Mouse (Mus musculus) forebrain, embryonic 16.5 days (tissue): ENCODE measurements around the gene Slc7a8. TPM values are rescaled to one million over a fixed set of nuclear protein-coding genes. Genes with fewer than 3 reads are reported as not detected.
"Not testable (repeated sequence)": the region's sequence is repeated elsewhere in the genome, so short reads cannot be mapped to it uniquely, and the experiment has no call there.

ENCODE experiments used
- ATAC-seq: fragments of 200-750 bp; cut with Nextera tagmentation; 2 replicates; pipeline ENCODE4 v1.8.0; 2017; ENCODE audit warnings: mild to moderate bottlenecking, moderate library complexity
- H3K27ac ChIP-seq: fragments of 300-500 bp; sonication (generic); 2 replicates; pipeline ENCODE4 v1.5.1; 2014; ENCODE audit warnings: low read length, control low read depth
- H3K27me3 ChIP-seq: fragments of 300-500 bp; sonication (generic); replicated peaks from 2 replicates; pipeline ENCODE4 v1.6.1; 2014; ENCODE audit warnings: low read length; ENCODE audit not compliant: control insufficient read depth, insufficient read depth
- H3K36me3 ChIP-seq: fragments of 300-500 bp; sonication (generic); 2 replicates; pipeline ENCODE4 v1.6.1; 2014; ENCODE audit not compliant: control insufficient read depth, insufficient read depth
- H3K4me1 ChIP-seq: fragments of 300-500 bp; sonication (generic); replicated peaks from 2 replicates; pipeline ENCODE4 v1.6.1; 2014; ENCODE audit warnings: low read length; ENCODE audit not compliant: control insufficient read depth, insufficient read depth
- H3K4me2 ChIP-seq: fragments of 300-500 bp; sonication (generic); 2 replicates; pipeline ENCODE4 v1.6.1; 2014; ENCODE audit warnings: mild to moderate bottlenecking, low read length, control low read depth
- H3K4me3 ChIP-seq: fragments of 300-500 bp; sonication (generic); replicated peaks from 2 replicates; pipeline ENCODE4 v1.5.1; 2014; ENCODE audit warnings: mild to moderate bottlenecking, low read length, control low read depth
- H3K9ac ChIP-seq: fragments of 300-500 bp; sonication (generic); replicated peaks from 2 replicates; pipeline ENCODE4 v1.6.1; 2014; ENCODE audit warnings: low read depth, low read length, control low read depth
- H3K9me3 ChIP-seq: fragments of 300-500 bp; sonication (generic); 2 replicates; pipeline ENCODE4 v1.6.1; 2016; ENCODE audit warnings: low read length; ENCODE audit not compliant: control insufficient read depth
- WGBS: fragments of 180-500 bp; shearing (Covaris S2); extraction: QIAGEN DNeasy Blood & Tissue Kit; methylation state at CpG from one replicate; pipeline ENCODE4 v1.1.7; 2014; 5-methylcytosine and 5-hydroxymethylcytosine counted together
- polyA plus RNA-seq: library from polyadenylated mRNA; unstranded; fragments of >200 nt; fragmentation: Nextera tagmentation; extraction: Ambion mirVana; gene quantifications from 2 replicates; pipeline ENCODE4 v1.2.1, GENCODE M21; 2015

Slc7a8 gene
- polyA plus RNA-seq, 1 experiment from 2014 or later = 8.7 TPM

DNA sequence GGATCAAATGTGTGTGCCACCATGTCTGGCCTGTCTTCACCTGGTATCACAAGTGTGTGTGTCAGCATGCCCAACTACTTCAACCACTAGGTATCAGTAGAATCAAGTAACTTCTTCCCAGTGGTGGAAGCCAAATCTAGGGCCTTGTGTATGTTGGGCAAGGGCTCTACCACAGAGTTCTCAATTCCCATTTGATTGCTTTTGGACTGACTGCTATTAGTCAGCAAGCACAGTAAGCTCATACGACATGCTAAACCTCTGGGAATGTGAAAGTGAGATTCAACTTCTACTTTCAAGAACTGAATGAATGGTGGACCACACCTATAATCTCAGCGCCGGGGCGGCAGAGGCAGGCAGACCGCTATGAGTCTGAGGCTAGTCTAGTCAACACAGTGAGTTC lies 11.4 kb downstream of the Slc7a8 start:
- no peak overlapping the region for H3K4me2 ChIP-seq
- no peaks in the 10 kb centered on the region for H3K27me3 ChIP-seq
- H3K27ac ChIP-seq = no peak overlapping the region
- ATAC-seq = no peak
- H3K4me3 ChIP-seq = no peak overlapping the region
- H3K9ac ChIP-seq = no peak overlapping the region
- 98% methylated on average over 5 of the region's 5 CpGs for WGBS
- 0 out of 2 replicates have a peak, but pooled peaks cover 3% of the 10 kb centered on the region for H3K4me1 ChIP-seq
- no peaks in the 10 kb centered on the region for H3K36me3 ChIP-seq
- H3K9me3 ChIP-seq = no peaks in the 10 kb centered on the region

DNA sequence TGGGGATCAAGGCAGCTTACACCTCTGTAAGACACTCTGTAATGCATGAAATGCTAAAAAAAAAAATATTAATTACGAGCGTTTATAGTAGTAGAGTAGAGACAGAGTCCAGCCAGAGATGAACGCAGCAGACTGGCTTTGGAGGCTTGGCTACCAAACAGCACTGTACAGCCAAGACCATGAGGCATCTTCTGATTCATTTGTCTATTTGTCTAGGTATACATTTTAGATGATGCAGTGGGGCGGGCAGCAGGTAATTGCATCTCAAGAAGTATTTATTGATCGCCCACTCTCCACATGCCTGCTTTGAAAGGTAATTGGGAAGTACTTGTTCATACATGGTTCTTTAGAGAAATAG lies 12.7 kb downstream of the Slc7a8 start:
- H3K36me3 ChIP-seq = no peaks in the 10 kb centered on the region
- ATAC-seq = no peak
- 0 out of 2 replicates have a peak, but pooled peaks cover 3% of the 10 kb centered on the region for H3K4me1 ChIP-seq
- no peak overlapping the region for H3K4me2 ChIP-seq
- whole genome bisulfite sequencing = 95% methylated on average over 5 of the region's 5 CpGs
- no peaks in the 10 kb centered on the region for H3K9me3 ChIP-seq
- no peak overlapping the region for H3K27ac ChIP-seq
- no peaks in the 10 kb centered on the region for H3K27me3 ChIP-seq
- no peak overlapping the region for H3K9ac ChIP-seq
- no peak overlapping the region for H3K4me3 ChIP-seq

DNA sequence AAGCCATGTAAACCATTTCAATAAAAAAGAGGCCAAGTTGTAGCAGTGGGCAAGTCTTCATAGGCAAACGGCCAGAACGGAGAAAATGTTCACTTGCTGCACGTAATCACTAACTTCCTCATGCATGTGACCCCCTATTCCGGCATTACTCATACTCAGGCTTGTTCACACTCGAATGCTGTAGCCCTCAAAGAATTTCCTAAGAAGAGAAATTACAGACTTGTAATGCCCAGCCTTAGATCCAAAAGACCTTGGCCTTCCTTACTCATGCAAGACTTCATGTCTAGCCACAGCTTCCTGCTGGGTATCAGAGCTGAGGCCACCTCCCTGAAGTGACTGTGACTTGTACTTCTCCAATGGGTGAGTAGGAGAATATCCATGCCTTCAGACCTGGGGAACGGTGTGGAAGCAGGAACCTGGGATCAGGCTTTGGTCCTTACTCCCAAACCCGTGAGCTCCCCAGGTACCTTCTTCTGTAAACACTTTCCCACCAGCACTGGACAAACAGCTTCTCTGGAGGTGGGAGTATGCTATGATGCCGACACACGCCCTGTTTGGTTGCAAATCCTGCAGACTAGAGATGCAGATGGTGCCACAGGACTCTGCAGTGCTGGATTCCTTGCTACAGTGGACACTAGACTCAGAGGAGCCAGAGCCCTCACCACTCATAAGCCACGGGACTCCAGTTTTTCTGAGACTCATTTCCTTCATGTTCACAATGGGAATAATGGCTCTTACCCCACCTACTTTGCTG lies 13.3 kb downstream of the Slc7a8 start:
- Histone ChIP-seq H3K4me1 (0 out of 2 replicates have a peak, but pooled peaks cover 3% of the 10 kb centered on the region), H3K9me3 (no peaks in the 10 kb centered on the region), H3K9ac (no peak overlapping the region), H3K4me2 (no peak overlapping the region), H3K4me3 (no peak overlapping the region), H3K27me3 (no peaks in the 10 kb centered on the region), H3K27ac (no peak overlapping the region), H3K36me3 (no peaks in the 10 kb centered on the region)
- no peak for ATAC-seq
- WGBS = 88% methylated on average over 10 of the region's 10 CpGs

DNA sequence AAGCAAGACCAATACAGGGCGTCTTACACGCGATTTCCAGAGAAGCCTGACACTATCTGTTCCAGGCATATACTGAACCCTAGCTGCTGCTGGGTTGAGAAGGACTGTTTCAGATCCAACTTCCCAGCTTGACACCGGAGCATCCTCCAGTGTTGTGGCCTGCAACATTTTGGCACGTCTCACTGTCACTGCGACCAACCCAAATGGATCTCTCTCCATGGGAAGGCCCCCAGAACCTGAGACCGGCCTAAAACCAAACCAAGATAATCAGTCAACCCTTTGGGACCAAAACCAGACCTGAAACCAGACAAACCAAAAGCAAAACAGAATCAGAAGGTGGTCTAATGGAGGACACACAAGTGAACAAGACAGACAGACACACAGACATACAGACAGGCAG lies 14.8 kb downstream of the Slc7a8 start:
- H3K36me3 ChIP-seq, H3K27me3 ChIP-seq, H3K9ac ChIP-seq, H3K4me3 ChIP-seq, H3K4me2 ChIP-seq, H3K4me1 ChIP-seq, ATAC-seq, H3K27ac ChIP-seq, H3K9me3 ChIP-seq: not testable (repeated sequence)
- WGBS = 96% methylated on average over 4 of the region's 7 CpGs

DNA sequence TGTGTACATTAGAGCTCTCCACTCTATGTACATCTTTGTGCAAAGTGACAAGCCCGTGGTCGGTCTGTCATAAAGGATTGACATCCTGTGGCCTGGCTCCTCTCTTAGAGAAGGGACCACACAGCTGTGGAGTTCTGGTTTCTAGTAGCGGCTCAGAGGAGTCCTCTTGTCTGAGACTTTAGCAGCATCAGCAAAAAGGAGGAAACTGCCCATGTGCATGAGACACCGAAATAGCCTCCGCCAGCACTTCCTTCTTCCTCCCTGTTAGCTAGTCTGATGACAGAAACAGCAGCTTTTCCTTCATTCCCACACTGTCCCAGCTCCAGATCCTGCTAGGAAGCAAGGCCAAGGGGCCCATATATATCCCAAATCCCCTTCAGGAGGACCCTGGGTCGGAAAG lies 25.4 kb downstream of the Slc7a8 start:
- Histone ChIP-seq H3K9ac (no peak overlapping the region), H3K27ac (no peak overlapping the region), H3K4me3 (no peak overlapping the region), H3K9me3 (no peaks in the 10 kb centered on the region; the same call in 1 of the 2 replicates), H3K4me1 (peaks cover 15% of the 10 kb centered on the region), H3K4me2 (no peak overlapping the region), H3K27me3 (no peaks in the 10 kb centered on the region), H3K36me3 (no peaks in the 10 kb centered on the region)
- WGBS = 84% methylated on average over 6 of the region's 6 CpGs
- no peak for ATAC-seq

DNA sequence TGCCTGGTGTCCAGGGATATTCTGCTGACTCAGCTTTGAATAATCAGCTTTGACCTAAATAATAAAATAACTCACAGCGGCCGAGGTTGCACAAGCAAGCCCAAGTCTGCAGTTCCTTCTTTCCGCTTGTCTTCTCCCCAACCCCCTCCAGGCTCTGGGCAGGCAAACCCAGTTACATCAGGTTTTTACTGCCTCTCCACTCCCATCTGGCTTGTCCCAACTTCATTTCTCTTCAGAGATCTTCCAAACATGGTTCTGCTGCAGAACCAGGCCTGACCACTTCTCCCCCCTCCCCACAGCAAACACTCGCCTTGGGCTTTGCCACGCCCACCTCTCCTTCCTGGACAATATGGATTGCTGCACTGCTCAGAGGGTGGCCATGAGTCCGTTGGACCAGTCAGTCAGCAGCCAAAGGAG lies 27.1 kb downstream of the Slc7a8 start:
- Histone ChIP-seq H3K4me3 (no peak overlapping the region), H3K27me3 (no peaks in the 10 kb centered on the region), H3K27ac (peak overlapping the region; percentile 82), H3K4me1 (peaks cover 15% of the 10 kb centered on the region), H3K4me2 (no peak overlapping the region), H3K36me3 (no peaks in the 10 kb centered on the region), H3K9me3 (no peaks in the 10 kb centered on the region; the same call in 1 of the 2 replicates), H3K9ac (no peak overlapping the region)
- WGBS = 19% methylated on average over 6 of the region's 6 CpGs
- ATAC-seq = peak; percentile 77

DNA sequence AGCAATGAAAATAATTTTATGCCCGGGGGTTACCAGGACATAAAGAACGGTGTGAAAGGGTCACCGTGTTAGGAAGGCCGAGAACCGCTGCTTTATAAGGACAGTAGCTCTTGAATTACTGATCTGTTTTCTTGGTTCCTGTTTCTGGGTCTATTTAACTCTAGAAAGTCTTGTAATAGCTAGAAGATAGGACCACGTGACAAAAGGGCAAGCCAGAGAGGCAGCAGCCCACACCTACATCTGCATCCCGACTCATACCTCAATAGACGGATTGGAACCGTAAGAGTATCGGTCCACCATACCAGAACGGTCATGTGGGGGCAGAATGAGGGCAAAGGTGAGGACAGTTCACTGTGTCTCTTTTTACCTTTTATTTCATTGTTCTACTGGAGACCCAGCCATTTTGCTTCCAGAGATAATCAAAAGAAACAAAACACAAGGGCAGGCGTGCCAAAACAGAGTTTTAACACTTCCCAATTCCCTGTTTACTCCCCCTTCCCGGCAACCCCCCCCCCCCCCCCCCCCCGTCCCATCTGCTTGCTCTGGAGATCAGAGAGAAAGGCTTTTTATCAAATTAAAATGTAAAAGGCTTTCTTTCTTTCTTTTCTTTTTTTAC lies 27.7 kb downstream of the Slc7a8 start:
- no peak overlapping the region for H3K9ac ChIP-seq
- WGBS = 67% methylated on average over 14 of the region's 14 CpGs
- peaks cover 15% of the 10 kb centered on the region for H3K4me1 ChIP-seq
- no peaks in the 10 kb centered on the region for H3K36me3 ChIP-seq
- H3K4me3 ChIP-seq = no peak overlapping the region
- ATAC-seq = peak; percentile 47
- no peaks in the 10 kb centered on the region; the same call in 1 of the 2 replicates for H3K9me3 ChIP-seq
- H3K27me3 ChIP-seq = no peaks in the 10 kb centered on the region
- H3K4me2 ChIP-seq = no peak overlapping the region
- peak overlapping the region; percentile 82 for H3K27ac ChIP-seq

DNA sequence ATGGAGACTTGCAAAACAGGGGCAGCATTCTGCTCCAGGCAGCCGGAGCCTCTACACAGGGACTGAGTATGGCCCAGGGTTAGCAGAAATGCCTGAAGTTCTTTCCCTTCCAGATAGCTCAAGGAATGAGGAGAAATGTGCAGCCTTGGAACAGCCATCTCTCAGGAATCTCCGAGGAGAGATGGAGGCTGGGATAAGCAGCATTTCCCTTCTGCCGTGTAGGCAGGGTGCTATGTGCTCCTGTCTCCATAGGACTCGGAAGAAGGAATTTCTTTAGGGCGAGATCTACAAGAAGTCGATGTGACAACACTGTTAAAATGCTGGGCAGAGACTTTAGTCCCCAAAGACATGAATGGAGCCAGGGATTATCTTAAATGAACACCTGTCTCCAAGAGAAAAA lies 28.8 kb downstream of the Slc7a8 start:
- H3K4me1 ChIP-seq = peaks cover 15% of the 10 kb centered on the region
- no peak overlapping the region for H3K4me3 ChIP-seq
- no peaks in the 10 kb centered on the region for H3K27me3 ChIP-seq
- H3K27ac ChIP-seq = no peak overlapping the region
- H3K36me3 ChIP-seq = no peaks in the 10 kb centered on the region
- H3K9ac ChIP-seq = no peak overlapping the region
- WGBS = 85% methylated on average over 6 of the region's 6 CpGs
- no peaks in the 10 kb centered on the region; the same call in 1 of the 2 replicates for H3K9me3 ChIP-seq
- no peak overlapping the region for H3K4me2 ChIP-seq
- no peak for ATAC-seq

DNA sequence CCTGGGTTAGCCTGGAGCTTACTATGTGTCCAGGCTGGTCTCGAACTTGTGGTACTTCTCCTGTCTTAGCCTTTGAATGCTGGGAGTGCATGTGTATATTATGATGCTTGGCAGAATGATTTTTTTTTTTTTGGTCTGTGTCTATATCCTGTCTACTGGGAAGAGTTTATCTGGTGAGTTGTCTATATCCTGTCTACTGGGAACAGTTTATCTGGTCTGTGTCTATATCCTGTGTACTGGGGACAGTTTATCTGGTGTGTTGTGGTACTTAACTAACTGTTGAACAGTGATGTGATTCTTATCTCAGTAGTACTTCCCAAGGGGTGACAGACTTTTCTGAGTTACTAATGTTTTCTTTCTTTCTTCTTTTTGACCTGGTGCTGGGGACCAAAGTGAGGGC lies 30.0 kb downstream of the Slc7a8 start:
- no peaks in the 10 kb centered on the region for H3K27me3 ChIP-seq

More for the DNA sequence above, 30.0 kb downstream of the Slc7a8 start:
- Histone ChIP-seq H3K36me3 (no peaks in the 10 kb centered on the region), H3K4me2 (no peak overlapping the region), H3K9me3 (no peaks in the 10 kb centered on the region; the same call in 1 of the 2 replicates), H3K4me3 (no peak overlapping the region), H3K27ac (no peak overlapping the region), H3K4me1 (peaks cover 15% of the 10 kb centered on the region), H3K9ac (no peak overlapping the region)
- ATAC-seq = no peak
- WGBS = 96% methylated on average over 1 of the region's 1 CpGs
